Mouse (Mus musculus) adrenal gland, postnatal 25 days (tissue): Measurements from ENCODE around the gene Sorbs1. TPM values are rescaled to one million over a fixed set of nuclear protein-coding genes. Genes with fewer than 3 reads are reported as not detected.
A peak's percentile ranks its signal among the peaks of the same experiment; 100 is the strongest.

Experiments
- DNase-seq: peaks from one replicate; pipeline ENCODE4 v3.0.0; 2021; ENCODE audit warnings: mixed read lengths
- total RNA-seq: library from RNA; stranded (reverse); gene quantifications from 2 replicates; pipeline ENCODE4 v1.2.3, GENCODE M21; 2021

The Sorbs1 gene
- total RNA-seq, 1 experiment from 2014 or later, result 66.4 TPM

DNA sequence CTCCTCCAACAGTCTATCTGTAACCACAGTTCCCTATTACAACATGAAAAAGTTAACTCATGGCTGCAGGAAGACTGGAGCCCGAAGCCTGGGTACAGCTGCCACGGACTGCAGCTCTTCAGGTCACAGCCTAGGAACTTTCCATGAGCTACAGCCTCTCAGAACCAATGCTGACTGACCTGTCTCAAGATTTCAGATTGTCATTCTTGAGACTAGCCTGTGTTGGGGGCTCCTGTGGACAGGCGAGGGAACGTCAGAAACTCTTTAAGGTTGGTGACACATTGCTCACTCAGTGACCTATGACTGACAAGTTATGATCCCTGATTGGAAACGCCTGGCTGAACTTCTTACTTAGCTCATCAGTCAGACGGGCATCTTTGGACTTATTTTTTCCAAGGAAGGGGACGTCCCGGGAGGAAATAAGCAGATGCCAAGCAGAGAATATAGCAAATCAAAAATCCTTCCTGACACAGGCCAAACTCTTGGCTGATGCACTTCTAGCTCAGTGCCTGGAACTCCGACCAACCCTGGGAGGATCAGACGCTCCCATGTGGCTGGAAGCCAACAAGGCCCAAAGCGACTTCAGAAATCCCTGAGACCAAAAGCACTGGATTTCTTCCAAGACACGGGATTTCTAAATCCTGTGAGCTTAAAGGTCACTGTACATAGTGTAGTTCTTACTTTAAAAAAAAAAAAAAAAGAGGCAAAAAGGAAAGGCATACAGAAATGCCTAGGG lies 76.9 kb downstream of the Sorbs1 start:
- peak; percentile 67 for DNase-seq

DNA sequence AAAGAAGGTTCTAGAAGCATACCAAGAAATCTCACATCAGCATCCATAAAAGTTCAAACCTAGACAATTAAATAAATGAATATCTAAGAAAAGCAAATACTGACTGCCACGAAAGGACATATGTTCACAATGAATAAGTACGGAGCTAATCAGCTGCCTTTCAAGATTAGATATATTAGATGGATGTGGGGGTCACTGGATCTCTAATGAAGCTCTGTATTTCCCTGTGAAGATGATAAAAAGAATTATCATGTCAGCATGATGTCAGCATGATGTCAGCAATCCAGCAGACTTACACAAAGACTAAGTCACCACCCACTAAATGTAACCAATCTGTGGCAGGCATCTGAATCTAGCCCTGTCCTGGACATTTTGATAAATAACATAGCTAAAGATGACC lies 77.8 kb downstream of the Sorbs1 start:
- DNase-seq, result no peak

DNA sequence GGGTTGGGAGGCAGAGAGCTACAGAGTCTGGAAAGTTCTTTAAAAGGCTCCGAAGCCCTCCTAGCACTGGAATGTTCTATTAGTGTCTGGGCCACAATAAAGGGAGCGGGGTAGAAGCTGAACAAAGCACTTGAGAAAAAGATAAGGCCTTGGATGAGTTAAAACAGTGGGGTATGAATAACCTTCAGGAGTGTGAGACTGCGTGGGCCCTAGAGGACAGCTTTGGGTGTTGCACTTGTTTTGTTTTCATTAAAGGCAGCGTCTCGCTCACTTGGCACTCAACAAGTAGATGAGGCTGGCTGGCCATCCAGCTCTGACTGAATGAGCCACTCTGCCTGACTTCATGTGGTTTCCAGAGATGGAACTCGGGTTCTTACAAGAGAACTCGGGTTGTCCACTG lies 78.5 kb downstream of the Sorbs1 start:
- no peak for DNase-seq

DNA sequence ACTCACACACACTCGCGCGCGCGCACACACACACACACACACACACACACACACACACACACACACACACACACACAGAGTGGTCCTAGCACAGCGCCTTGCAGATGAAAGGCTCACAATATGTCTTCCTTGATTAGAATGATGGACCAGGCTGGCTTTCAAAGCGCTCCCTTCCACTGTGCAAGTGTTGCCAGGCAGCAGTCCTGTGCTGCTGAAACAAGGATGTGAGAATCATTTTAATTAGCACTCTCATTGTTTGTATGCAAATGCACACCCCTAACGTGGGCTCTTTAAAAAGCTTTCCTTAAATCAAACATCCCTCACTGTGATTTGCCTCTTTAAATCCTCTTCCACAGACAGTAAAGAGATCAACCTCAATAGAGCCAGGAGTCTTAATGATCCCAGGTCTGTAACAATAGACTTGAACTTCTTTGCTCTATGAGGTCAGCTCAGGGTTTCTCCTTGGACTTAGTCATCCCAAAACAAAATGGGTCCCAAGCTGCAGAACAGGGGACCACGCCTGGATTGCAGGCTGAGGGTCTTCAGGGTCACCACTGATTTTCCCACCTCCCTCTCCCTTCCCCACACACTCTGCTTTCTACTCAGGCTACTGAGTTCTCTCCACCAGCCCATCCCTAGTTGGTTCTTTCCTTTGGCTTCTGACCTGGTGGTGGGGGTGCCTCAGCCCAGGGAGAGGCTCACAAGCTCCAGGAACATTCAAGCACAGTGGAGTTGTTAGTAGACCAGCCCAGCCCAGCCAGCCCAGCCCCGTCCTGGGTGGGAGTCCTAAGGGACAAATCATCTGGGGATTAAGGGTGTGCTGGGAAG lies 79.3 kb downstream of the Sorbs1 start:
- DNase-seq, result no peak

DNA sequence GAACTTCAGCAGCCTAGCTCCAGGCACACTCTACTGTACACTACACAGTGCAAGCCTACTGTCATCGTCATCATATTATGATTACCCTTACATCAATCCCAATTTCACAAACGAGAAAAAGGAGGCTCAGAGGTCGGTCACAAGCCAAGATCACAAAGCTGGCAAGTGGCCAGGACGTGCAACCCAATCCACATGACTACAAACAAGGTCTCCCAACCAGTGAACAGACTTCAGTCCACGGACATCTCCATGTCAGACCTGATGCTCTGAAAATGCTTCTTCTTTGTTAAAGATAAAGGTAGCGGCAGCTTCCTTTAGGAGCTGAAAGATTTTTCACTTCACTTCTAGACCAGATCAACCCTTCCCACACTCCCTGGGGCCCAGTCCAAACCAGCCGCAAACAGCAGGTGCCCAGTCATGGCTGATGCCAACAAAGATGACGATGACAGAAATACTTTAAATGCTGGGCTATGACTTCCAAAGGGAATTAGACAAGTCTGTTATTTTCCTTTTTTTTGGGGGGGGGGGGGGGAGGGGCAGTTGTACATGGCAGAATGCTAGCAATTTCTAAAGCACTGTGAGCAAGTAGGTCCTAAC lies 80.2 kb downstream of the Sorbs1 start:
- DNase-seq, result peak; percentile 18

DNA sequence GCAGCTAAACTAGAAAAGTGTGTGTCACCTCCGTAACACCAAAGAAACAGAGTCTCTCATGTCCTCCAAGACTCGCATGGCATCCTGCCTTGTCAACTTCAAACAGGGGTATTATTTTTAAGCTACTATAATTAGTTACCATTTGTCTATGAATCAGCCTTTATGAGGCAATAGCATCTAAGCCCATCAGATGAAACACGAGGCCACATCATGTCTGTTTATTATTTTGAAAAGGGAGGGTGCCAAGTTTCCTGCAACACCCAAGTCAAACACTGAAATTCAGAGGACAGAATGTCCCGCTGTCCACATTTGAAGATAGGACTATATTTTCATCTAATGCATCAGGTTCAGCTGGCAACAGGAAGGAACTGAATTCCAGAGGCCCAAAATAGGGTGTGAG lies 81.6 kb downstream of the Sorbs1 start:
- no peak for DNase-seq

DNA sequence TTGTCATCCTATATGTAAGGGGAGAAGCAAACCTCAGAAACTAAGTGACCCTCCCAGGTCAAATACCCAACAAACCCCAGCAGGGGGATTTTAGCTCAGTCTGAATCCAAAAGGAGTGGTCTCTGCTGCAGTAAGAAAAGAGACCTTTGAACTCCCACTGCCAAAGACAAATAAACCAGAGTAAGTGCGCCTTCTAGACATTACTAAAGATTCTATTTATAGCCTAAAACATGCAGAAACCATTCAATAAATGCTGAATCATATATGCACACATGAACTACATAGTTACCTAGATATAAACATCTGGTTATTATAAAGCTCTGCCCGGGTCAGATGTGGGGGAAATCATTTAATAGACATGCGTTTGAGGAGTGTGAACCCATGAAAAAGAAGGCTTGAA lies 84.0 kb downstream of the Sorbs1 start:
- no peak for DNase-seq

DNA sequence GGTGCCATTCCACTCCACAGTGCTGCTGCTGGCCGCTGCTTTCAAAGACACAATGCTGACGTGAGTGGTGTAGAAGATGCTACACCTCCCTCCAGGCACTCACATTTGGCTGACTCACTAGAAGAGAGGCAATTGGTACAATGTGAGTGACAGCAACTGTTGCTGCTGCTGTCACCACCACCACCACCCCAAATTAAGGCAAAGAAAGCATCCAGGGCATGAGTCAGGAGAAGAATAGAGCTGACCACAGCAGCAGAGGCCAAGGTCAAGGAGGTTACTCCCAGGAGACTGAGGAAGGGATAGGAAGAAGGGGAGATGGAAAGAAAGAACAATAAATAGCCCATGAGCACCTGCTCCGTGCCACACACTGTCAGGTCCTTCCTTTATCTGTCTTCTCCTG lies 84.4 kb downstream of the Sorbs1 start:
- no peak for DNase-seq

DNA sequence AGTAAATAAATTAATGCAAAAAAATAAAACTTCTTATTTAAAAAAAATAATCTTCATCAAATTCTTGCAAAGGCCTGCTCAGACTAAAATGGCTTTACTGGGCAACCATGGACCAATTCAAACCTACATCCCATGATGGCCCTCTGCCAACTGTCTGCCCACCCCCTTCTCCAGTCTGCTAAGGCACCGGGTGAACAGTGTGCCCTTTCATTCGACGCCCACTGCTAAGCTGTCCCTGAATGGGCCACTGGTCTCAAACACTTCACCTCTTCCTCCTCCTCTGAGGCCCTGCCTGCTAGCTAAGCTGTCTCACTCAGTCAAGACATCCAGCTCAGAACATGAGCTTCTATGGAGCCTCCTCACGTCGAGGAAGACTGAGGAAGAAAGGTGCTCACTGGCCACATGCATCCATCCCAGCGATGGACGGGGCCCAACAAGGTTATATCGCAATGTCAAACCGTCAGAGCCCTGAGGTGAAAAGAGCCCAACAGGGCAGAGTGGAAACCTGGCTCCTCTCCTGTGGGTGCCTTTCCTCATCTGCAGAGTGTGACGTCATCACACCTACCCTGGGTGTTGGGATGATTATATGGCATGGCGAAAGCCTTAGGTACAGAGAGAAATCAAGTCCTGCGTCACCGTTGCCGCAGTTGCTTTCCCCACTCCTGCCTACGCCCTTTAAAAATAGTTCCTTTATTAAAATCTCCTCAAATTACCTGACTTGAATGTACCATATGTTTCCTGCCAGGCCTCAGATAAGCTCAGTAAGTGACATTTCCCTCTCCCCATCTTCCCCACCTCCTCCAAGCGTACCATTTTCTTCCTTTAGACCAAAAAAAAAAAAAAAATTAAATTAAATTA lies 87.2 kb downstream of the Sorbs1 start:
- DNase-seq, result no peak

DNA sequence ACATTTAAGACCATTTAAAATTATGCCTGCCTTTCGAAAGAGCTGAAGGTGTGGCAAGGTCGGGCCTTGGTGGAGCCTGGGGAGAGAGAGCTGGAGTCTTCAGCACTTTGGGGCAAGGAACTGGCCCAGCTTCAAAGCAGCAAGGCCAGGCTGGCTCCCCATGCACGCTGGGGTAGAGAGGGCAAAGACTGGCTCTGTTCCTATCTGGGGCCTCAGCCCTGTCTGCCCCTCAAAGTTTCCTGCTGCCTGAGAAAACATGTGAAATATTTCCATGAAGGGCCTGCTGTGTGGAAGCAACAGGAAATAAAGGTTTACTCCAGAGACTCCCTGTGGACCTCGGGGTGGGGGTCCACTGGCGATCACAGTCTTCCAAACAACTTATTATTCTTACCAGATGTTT lies 88.3 kb downstream of the Sorbs1 start:
- DNase-seq, result no peak

DNA sequence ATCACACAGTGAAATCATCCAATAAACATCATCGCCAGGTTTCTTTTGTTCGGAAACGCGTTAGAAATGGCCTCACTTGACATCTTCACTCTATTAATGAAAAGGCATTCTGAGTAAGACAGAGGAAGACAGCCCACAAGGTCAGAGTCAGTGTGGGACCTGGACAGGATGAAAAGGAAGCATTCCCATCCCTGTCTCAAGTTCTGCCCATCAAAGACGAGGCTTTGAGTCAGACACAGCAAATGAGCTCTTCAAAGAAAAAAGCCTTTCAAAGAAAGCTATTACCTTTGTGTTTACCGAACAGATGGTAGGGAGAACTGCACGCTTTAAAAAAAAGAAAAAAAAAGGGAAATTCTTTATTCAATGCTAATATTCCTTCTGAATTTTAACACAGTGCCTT lies 92.5 kb downstream of the Sorbs1 start:
- no peak for DNase-seq

DNA sequence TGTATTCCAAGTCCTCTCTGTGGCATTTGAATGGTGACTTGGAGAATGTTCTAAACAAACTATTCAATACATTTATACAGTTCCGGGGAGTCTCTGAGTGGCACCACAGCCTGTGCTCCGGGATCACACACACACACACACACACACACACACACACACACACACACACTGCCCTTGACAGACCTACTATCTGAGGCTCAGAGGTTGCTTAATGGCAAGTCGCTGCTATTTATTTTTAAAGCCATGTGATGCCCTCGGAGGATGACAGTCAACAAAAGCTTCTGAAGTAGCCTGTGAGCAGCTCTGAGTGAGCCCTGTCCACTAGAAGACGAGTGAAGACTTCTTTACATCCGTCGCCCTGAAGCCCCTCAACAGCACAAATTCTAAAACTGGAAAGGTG lies 94.3 kb downstream of the Sorbs1 start:
- DNase-seq, result no peak

DNA sequence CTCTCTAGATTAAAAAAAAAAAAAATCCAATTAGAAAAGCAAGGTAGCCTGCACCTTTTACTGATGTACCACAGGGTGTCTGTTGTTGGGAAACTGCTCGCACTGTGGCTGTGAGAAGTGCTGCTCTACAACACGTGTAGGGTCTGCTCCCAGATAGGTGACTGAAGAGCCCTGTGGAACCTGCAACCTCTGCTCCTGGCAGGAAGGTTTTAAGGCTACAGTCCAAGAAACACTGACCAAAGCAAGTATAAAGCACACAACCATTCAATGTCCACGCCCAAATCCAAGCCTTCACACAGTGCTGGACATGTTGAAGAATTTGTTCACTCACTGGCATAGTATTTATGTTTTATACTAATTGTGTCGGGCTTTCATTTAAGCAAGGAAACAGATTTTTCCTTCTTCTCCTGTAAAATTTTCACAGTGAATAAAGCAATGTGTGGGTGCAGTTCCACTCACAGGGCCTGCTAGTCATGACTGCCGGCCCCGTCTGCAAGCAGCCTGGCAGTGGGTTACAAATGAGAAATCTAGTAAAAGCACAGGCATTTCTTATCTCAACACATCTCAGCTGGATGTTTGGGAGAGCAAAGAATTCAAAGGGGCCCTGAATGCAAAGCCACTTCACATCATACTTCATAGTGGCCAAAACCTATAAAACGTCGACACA lies 96.3 kb downstream of the Sorbs1 start:
- DNase-seq, result no peak

DNA sequence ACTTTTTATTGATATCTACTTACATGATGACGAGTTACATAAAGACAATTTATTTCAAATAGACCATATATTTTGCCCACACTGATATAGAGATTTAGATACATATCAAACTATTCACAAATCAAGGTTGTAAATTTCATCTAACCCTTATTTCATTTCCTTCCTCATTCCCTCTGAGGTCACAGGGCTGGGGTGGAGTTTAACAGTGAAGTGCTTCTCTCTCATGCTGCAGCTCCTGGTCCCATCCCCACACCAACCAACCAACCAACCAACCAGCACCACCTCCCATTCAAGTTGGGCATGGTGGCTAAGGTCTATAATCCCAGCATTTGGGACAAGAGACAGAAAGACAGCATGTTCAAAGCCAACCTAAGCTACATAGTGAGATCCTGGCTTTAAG lies 97.9 kb downstream of the Sorbs1 start:
- no peak for DNase-seq

DNA sequence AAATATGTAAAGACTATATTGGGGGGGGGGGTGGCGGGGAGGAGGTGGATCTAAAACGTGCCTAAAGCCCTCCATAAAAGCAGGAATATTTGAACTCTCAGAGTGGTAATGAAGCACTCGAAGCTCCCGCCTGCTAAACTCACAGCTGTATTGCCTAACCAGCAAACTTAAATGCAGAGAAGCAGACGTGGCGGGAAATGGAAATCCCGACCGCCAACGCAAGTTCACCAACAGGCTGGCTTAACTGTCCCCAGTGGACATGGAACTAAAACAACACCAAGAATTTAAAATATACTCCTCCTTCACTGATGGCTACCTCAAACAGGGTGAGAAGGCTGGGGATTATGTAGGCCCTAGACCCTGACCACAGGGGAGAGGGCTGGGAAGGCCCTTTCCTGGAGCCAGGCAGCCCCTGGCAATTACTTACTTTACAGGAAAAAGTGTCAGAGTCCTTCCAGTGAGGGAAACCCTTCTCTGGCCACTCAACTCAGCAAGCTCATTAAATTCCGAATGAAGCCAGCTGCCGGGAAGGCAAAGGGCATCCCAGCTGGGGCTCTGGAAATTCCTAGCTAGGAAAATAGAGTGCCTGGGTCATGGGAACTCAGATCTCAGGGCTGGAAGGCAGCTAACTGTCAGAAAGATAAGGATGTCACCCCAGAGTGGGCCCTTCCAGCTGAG lies 98.6 kb downstream of the Sorbs1 start:
- no peak for DNase-seq

DNA sequence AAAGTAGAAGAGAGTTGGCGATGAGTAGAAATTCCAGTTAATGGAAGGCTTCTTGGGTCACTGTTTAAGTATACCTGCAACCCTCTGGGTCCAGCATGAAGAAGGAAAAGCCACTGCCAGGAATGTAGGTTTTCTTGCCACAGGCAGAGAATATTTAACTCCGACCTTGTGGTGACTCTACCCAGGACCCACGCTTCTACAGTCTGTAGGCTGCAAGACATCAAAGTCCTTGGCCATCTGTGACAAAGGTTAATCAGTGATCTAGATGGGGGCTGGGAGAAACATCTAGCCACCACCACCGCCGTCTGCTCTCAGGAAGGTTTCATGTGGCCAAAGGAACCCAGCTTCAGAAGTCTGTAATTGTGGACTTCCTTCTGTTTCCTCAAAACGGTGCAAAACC lies 99.2 kb downstream of the Sorbs1 start:
- DNase-seq, result no peak

DNA sequence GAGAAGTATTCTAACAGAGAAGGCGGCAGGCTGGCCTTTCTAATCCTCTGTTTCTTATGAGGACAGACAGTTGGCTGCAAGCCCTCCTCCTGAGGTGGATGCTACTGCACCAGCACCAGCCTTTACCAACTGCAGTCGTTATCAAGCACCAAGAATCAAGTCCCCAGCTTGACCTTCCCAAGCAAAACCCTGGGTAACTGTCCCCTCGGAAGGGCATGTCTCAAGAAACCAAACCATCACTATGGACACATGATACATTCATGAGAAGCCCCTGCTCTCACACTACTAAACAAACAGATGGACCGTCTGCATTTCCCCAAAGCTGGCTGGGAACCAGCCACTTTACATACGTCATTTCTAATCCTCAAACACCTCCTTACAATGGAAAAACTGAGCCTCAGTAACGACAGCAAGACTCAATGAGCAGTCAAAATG lies 102.2 kb downstream of the Sorbs1 start:
- DNase-seq, result no peak

DNA sequence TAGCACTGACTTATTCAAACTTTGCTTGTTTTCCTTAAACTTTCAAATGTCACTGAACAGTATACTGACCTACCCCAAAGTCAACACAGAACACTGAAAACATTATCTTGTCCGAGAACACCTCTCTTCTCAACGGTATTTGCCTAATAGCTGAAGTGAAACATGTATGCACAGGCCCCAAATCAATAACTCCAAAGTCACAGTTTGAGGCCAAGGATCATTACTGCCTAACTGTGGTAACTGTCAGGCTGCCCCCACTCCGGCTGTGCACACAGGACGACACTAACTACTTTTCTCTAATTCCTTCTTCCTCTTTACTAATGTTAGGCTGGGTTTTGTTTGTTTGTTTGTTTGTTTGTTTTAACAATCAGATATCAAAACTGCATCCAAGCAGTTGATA lies 103.1 kb downstream of the Sorbs1 start:
- DNase-seq, result no peak

DNA sequence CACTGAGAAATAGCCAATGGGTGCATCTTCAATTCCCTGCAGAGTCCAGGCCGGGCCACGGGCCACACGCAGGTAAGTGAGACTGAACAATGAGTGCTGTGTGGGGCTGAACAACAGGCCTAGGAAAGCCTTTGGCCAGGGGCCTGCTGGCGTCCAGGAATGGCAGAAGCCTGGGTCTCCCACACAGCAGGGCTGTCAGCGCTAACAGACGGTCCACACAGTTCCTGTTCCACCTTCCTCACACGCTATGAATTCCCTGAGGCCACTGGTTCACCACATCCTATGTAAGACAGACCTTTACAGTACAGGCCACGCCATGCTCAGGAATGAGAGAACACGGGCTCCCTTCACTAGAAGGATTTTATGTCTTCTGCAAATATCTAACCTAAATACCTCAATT lies 103.5 kb downstream of the Sorbs1 start:
- DNase-seq, result no peak

DNA sequence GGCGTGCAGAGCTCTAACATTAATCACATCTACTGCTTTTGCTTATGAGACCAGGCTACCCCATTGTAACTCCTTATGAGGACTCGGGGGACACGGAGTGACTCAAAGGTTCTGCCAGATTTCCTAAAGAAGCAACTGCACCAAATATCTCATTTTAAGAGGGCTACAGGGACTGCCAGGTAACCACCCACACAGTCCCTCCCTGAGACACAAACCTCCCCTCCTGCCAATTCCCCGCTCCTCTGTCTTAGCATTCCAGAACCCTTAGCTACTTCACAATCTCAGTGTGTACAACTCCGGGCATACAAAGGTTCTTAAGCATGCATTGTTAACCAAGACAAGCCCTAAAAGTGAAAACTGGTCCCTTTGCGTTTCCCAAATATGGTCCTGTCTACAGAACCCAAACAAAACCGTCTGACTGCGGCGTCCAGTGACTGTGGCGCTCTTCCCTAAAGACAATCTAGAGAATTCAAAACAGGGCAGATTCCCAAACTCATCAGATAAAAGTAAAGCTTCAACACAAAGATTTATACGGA lies 104.0 kb downstream of the Sorbs1 start:
- DNase-seq, result no peak

DNA sequence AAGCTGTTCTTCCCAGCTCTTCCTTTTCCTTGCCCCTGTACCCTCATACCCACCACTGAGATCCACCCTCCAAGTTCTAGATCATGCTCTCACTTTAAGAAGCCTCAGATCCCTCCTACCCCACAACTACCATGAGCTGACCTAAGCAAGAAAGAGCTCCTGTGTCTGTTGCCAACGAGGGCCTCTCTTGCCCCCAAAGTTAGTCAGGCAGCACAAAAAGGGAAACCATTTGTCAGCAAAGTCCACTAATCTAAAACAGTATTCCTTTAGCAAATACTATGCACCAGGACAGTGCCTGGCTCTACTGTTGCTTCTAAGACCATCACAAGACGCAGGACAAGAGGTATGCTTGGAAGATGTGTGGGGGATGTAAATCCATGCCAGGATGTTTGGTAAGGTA lies 106.4 kb downstream of the Sorbs1 start:
- no peak for DNase-seq
